Mouse (Mus musculus) heart, postnatal 4 days (tissue): Measurements from ENCODE around the gene Tcte1. TPM values are rescaled to one million over a fixed set of nuclear protein-coding genes. Genes with fewer than 3 reads are reported as not detected.

Source experiments
- DNase-seq: peaks from one replicate; pipeline ENCODE4 v3.0.0; 2021
- total RNA-seq, 2 experiments: library from RNA; stranded (reverse); gene quantifications; 2 replicates each; pipeline ENCODE4 v1.2.3; 2021

Gene Tcte1
- total RNA-seq, 2 experiments from 2014 or later = not detected

DNA sequence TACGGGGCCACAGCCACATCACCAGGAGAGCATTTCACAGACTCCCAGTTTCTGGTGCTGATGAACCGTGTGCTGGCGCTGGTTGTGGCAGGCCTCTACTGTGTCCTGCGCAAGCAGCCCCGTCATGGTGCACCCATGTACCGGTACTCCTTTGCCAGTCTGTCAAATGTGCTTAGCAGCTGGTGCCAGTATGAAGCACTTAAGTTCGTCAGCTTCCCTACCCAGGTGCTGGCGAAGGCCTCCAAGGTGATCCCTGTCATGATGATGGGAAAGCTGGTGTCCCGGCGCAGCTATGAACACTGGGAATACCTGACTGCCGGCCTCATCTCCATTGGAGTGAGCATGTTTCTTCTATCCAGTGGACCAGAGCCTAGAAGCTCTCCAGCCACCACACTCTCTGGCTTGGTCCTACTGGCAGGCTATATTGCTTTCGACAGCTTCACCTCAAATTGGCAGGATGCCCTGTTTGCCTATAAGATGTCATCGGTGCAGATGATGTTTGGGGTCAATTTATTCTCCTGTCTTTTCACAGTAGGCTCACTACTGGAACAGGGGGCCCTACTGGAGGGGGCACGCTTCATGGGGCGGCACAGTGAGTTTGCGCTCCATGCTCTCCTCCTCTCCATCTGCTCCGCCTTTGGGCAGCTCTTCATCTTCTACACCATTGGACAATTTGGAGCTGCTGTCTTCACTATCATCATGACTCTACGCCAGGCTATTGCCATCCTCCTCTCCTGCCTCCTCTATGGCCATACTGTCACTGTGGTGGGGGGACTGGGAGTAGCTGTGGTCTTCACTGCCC, 43.3 kb downstream of the Tcte1 start:
- DNase-seq = no peak

- no peak for DNase-seq
Measured at GRCm38 (mm10) chr17:45567162-45567601, 43.9 kb downstream of the Tcte1 start.

GRCm38 (mm10) chr17:45568990-45569389, 45.8 kb downstream of the Tcte1 start:
- no peak for DNase-seq

DNA sequence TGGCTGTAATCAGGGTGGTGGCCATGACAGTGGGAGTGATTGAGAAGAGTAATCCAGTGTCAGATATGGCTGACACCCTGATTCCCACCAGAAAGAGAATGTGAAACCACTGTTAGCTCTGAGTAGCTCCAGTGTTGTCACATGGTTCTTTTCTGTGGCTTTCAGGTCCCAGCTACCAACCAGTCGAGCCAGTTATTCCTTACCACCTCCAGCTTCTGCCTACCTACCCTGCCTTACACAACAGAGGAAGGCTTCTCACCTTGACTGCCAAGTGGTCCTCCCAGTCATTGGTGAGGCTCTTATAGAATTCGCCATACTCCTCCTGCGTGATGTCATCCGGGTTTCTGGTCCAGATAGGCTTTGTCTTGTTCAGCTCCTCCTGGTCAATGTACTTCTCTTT, 46.8 kb downstream of the Tcte1 start:
- no peak for DNase-seq

DNA sequence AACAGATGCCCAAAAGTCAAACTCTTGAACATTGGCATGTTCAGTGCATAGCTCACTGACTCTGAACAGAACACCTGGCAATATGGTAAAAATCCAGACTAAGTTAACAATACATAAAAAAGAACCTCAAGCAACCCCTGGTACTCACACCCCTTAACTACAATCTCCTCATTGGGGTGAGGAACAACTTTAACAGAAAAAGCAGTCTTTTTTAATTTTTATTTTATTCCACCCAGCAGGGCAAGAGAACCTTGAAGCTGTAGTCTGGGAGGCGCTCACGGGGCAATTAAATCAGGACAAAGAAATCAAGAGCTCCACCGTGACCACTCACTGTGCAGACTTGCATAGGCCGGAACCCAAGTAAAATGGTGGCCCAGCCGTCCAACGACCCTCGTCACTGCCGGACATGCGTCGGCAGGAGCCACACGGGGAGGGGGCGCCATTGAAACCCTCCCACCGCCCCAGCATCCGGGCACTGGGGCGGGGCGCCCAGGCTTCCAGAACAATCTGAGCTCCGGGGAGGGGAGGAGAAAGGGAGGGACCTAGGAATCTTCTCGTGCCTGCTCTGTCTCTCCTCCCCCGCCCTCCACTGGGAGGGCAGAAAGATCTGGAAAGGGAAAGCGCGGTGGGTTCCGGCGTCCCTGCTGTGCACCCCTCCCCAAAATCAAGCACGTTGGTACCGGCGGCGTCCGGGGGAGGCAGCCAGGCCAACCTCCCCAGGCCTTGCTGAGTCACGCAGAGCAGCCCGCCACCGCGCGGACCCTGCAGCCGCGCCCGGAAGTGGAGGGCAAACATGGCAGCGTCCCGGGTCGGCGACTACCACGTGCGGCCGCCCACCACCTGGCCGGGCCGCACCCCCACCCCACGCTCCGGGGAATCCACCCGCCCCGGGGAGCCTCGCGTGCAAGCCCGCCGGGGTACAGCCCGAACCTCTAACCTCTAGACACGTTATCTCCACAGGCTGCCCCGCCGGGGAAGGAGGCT, 49.2 kb downstream of the Tcte1 start:
- peak; percentile 89 for DNase-seq

GRCm38 (mm10) chr17:45573087-45573779, 50.0 kb downstream of the Tcte1 start, which contains the start of gene Hsp90ab1:
TSS of gene Hsp90ab1 (minus strand) at chr17:45573271.
- DNase-seq = peak; percentile 99

DNA sequence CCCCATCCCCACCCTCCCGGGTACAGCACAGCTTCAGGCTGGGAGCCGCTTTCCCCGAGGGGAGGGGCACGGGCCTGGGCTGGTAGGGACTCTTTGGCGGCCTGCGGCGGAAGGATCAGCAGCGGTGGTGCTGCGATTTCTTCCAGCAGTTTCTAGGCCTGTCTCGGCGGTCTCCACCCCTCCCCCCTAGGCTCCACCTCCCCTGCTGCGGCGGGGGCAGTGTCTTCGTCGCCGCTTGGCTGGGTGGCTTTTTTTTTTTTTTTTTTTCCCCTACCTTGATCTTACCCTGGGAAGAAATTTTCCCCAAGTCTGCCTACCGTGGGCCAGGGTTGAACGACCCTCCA, 50.5 kb downstream of the Tcte1 start:
- DNase-seq = peak; percentile 98

GRCm38 (mm10) chr17:45574129-45574761, 51.0 kb downstream of the Tcte1 start:
- peak; percentile 70 for DNase-seq

DNA sequence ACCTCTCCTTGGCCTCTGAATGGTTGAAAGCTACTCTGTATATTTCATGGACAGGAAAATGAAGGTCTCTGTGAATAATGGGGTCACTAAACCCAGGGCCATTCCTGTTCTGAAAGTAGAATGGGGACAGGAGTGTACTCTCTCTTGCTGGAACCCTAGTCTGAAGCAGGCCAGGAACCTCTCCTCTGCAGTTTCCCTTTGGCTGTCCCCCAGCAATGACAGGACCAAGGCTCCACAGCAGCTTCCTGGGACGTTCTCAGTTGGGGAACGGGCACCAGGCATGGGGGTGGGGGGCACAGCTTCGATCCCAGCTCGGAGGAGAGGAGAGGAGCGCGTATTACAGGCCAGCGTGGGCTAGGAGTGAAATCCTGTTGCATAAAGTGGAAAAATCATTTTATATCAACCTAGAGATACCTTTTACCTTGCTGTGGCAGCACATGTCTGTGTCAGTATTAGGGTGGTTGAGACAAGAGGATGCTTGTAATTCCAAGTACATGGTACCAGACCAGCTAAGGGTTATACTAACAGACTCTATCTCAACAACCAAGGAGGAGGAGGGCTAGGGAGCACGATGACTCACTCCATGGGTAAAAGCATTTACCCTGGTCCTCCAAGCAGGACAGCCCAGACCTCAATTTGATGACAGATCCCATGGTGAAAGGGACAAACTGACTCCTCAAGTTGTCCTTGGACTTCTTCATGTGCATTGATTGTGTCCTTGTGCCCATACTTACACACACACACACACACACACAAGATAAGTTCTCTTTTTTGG, 52.1 kb downstream of the Tcte1 start:
- DNase-seq = no peak

- DNase-seq = no peak
Measured at GRCm38 (mm10) chr17:45578242-45578641, 55.0 kb downstream of the Tcte1 start.

DNA sequence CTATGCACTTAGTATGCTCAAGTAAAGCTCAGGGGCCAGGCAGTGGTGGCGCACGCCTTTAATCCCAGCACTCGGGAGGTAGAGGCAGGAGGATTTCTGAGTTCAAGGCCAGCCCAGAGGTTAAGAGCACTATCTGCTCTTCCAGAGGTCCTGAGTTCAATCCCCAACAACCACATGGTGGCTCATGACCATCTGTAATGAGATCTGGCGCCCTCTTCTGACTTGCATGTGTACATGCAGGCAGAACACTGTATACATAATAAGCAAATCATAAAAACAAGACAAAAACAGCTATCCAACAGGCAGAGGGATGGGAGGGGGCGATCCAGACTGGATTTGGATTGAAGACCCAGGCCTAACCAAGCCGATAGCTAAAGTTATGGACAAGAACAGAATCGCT, 55.6 kb downstream of the Tcte1 start:
- no peak for DNase-seq

- no peak for DNase-seq
Measured at GRCm38 (mm10) chr17:45579554-45579953, 56.3 kb downstream of the Tcte1 start.

DNA sequence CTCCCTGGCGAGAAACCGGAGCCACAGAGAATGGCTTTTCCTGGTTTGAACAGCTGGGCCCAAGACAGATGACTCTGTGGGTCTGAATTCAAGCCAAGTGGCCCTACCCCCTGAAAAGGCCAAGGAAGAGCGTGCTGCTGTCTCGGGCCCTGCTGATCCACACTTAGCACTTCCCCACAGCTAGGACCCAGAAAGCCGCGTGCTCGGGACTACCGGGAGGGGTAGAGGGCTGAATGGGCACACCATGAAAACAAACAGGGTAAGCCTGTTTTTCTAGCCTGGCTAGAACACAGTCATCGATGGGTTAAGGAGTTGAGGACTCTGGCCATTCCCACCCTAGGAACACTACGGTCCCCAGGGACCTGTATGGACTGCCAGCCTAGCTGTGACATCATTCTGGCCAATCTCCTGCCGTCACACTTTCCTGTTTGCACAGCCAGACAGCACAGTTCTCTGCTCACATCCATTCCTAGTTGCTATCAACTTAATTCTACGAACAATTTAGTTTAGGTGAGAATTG, 57.8 kb downstream of the Tcte1 start:
- DNase-seq = peak; percentile 65

GRCm38 (mm10) chr17:45581567-45581983, 58.3 kb downstream of the Tcte1 start:
- peak; percentile 87 for DNase-seq

- no peak for DNase-seq
Measured at GRCm38 (mm10) chr17:45582188-45582587, 59.0 kb downstream of the Tcte1 start.

- no peak for DNase-seq
Measured at GRCm38 (mm10) chr17:45582715-45583355, 59.6 kb downstream of the Tcte1 start.

GRCm38 (mm10) chr17:45584096-45584896, 61.1 kb downstream of the Tcte1 start:
- DNase-seq = peak; percentile 95

DNA sequence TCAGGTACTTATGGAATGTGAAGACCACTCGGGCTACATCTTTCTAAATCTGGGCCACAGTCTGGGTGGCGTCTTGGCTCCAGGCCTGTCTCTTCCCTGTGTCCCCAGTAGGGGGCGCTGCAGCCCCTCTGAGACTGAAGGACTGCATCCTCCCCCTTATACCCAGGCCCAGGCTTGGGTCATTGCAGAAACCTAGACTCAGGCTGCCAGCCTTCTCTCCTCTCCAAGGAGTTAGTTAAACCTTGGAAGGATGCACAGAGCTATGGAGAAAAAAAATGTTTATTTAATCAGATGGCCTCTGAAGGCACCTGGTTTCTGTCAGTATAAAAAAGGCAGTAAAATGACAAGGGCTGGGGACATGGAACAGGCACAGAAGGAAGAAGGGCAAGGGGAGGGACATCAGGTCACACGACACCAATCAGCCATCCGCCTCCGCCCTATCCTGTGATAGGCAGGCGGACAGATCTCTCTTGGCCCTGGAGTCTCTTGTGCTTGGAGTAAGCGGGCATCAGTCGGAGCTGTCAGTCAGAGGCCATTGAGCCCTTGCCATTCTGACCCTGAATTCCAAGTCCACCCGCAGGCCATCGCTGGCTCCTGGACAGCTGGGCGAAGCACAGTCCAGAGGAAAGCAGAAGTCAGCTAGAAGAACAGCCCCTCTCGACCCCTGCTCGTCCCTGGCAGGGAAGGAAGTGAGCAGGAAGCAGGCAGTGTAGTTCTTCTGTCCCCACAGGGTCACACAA, 61.9 kb downstream of the Tcte1 start:
- DNase-seq = peak; percentile 92
